Mouse (Mus musculus) stomach, postnatal 0 days (tissue): ENCODE measurements around the gene Mapkapk5. TPM values are rescaled to one million over a fixed set of nuclear protein-coding genes. Genes with fewer than 3 reads are reported as not detected.

ENCODE experiments used
- ATAC-seq: fragments of 200-750 bp; cut with Nextera tagmentation; 2 replicates; pipeline ENCODE4 v1.8.0; 2017; ENCODE audit not compliant: low FRiP score, low TSS enrichment
- DNase-seq: peaks from one replicate; pipeline ENCODE4 v3.0.0-alpha.2; 2016; ENCODE audit warnings: low spot score
- H3K27ac ChIP-seq: fragments of 300-500 bp; sonication (generic); replicated peaks from 2 replicates; pipeline ENCODE4 v1.5.1; 2014; ENCODE audit warnings: mild to moderate bottlenecking, control low read depth
- H3K27me3 ChIP-seq: fragments of 300-500 bp; sonication (generic); 2 replicates; pipeline ENCODE4 v1.6.1; 2014; ENCODE audit warnings: low read length; ENCODE audit not compliant: control insufficient read depth, insufficient read depth
- H3K36me3 ChIP-seq: fragments of 300-500 bp; sonication (generic); 2 replicates; pipeline ENCODE4 v1.6.1; 2014; ENCODE audit warnings: low read length, mixed read lengths; ENCODE audit not compliant: control insufficient read depth, insufficient read depth
- H3K4me1 ChIP-seq: fragments of 300-500 bp; sonication (generic); replicated peaks from 2 replicates; pipeline ENCODE4 v1.6.1; 2014; ENCODE audit warnings: antibody characterized with exemption; ENCODE audit not compliant: control insufficient read depth, insufficient read depth
- H3K4me2 ChIP-seq: fragments of 300-500 bp; sonication (generic); replicated peaks from 2 replicates; pipeline ENCODE4 v1.6.1; 2014; ENCODE audit warnings: low read depth, mild to moderate bottlenecking, control low read depth, moderate library complexity
- H3K4me3 ChIP-seq: fragments of 300-500 bp; sonication (generic); 2 replicates; pipeline ENCODE4 v1.5.1; 2014; ENCODE audit warnings: low read depth, low read length, control low read depth
- H3K9ac ChIP-seq: fragments of 300-500 bp; sonication (generic); 2 replicates; pipeline ENCODE4 v1.6.1; 2014; ENCODE audit warnings: mild to moderate bottlenecking, low read length, control low read depth, mixed read lengths
- H3K9me3 ChIP-seq: fragments of 300-500 bp; sonication (generic); 2 replicates; pipeline ENCODE4 v1.6.1; 2016; ENCODE audit warnings: low read length; ENCODE audit not compliant: control insufficient read depth
- CTCF ChIP-seq: IDR thresholded peaks from 2 replicates; pipeline ENCODE4 v1.5.1; 2016; ENCODE audit warnings: antibody characterized with exemption, low read depth, mild to moderate bottlenecking, moderate library complexity
- EP300 ChIP-seq: optimal IDR thresholded peaks from 2 replicates; pipeline ENCODE3; 2016; ENCODE audit warnings: antibody characterized with exemption
- WGBS: fragments of 180-500 bp; shearing (Covaris S2); extraction: QIAGEN DNeasy Blood & Tissue Kit; methylation state at CpG from one replicate; pipeline ENCODE4 v1.1.7; 2014; 5-methylcytosine and 5-hydroxymethylcytosine counted together
- polyA plus RNA-seq: library from polyadenylated mRNA; unstranded; fragments of >200 nt; fragmentation: Nextera tagmentation; extraction: Ambion mirVana; gene quantifications from 2 replicates; pipeline ENCODE4 v1.2.1, GENCODE M21; 2015

Gene Mapkapk5
- polyA plus RNA-seq, result 25.0 and 28.6 TPM in 2 replicates

DNA sequence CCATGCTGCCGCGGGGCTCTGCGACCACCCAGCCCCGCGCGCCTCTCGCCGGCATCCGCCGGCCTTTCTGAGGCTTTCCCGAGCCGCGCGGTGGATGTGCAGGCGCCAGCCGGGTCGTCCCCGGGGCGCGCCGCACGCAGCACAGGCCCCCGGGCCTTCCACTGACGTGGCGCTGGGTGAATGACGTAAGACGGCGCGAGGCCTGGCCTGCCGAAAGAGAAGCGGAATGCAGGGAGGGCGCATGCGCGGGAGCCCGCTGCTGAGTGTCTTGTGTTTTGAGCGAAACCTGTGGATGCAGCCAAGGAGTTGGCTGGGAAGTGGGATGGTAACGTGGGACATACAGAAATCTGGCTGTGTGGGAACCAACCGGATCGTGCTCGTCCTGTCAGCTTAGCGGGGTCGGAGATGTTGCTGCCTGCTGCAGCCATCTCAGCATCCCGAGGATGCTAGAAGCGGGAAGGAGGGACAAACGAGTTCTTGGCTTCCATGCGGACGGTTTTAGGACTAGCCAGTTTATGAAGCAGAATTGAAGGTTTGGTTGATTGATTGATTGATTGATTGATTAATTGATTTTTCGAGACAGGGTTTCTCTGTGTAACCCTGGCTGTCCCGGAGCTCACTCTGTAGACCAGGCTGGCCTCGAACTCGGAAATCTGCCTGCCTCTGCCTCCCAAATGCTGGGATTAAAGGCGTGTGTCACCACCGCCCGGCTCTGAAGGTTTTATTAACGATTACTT is at the start of gene Mapkapk5:
Gene Mapkapk5 (minus strand): TSS at position 113 of the 737 bp plus-strand sequence.
- H3K4me3 ChIP-seq, result peak within 1 kb of the TSS; percentile 93
- peak within 1 kb of the TSS; percentile 88 for H3K4me2 ChIP-seq
- no peaks in the 10 kb centered on the region for H3K27me3 ChIP-seq
- TF ChIP-seq EP300 (peak; percentile 24), CTCF (no peak)
- 0 out of 2 replicates have a peak, but pooled peaks cover 2% of the 10 kb centered on the region for H3K4me1 ChIP-seq
- peak; percentile 94 for ATAC-seq
- 2% methylated on average over 55 of the region's 55 CpGs for WGBS
- H3K27ac ChIP-seq, result peak within 1 kb of the TSS; percentile 95
- no peaks in the 10 kb centered on the region for H3K9me3 ChIP-seq
- DNase-seq, result peak; percentile 96
- peak within 1 kb of the TSS; percentile 98 for H3K9ac ChIP-seq
- H3K36me3 ChIP-seq, result no peaks in the 10 kb centered on the region

DNA sequence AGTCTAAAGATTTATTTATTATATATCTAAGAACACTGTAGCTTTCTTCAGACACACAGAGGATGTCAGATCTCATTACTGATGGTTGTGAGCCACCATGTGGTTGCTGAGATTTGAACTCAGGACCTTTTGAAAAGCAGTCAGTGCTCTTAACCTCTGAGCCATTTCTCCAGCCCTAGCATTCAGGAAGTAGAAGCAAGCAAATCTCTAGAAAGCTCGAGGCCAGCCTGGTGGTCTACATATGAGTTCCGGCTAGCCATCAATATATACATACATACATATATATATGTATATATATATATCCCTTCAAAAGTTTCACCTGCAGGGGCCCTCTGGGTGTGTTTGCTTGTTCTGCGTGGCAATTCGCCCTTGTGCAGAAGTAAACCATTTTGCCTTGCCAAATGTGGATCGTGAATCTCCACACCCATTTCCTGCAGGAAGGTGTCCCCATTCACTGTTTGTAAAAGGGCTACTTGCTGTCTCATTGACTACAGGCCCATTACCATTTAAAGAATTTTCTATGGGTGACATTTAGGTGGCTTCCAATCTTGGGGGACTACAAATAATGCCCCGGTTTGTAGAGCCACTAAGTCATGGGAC is 49.1 kb upstream of the Mapkapk5 start:
- 70% methylated on average over 6 of the region's 6 CpGs for WGBS
- no peak overlapping the region for H3K4me2 ChIP-seq
- no peaks in the 10 kb centered on the region for H3K9me3 ChIP-seq

DNA sequence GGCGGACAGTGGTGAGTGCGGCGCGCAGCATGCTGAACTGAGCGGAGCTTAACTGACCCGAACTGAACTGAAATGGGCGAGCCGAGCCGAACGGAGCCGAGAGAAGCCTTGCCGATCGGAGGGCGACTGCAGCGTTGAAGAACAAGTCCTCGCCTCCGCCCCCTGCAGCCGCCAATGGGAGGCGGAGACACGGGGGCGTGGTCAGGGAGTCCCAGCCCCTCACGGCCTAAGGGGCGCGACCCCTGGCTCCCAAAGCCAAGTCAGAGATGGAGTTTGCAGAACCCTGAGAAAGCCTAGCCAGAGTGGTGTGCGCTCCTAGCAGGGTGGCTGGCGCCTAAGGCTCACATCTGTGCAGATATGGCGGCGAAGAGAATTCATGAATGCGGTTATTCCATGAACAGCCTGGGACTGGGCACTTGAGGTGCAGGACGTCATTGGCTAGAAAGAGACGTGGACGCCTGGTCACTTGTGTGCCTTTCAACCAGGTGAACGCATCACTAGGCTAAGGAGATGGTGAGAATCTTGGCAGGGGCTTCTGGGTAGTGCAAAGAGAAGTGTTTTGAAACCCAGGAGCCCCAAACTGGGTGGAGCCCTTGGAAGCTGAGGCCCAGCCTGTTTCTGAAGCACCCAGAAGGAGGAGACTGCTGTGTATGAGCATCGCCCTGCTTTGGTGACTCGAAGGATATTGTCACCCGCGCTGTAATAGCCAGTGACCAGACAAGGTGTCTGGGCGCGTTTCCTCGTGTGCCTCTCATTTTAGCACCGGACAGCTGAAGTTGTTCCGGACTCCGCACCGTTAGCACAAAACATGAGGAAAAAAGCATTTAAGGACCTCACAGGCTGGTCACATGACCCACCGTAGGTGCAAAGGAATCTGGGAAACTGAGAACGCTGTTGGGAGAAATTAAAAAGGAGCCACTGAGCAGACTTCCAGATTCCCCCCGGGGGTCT is 48.0 kb upstream of the Mapkapk5 start, which contains the start of gene Aldh2:
Gene Aldh2 (minus strand): TSS at position 374 of the 951 bp plus-strand sequence.
- no peaks in the 10 kb centered on the region for H3K36me3 ChIP-seq
- DNase-seq, result peak; percentile 88
- peak within 1 kb of the TSS; percentile 70 for H3K4me3 ChIP-seq
- H3K27ac ChIP-seq, result peak within 1 kb of the TSS; percentile 89
- 3% methylated on average over 47 of the region's 47 CpGs for WGBS
- H3K9me3 ChIP-seq, result no peaks in the 10 kb centered on the region
- peak within 1 kb of the TSS; percentile 88 for H3K9ac ChIP-seq
- no peaks in the 10 kb centered on the region for H3K27me3 ChIP-seq
- peak; percentile 88 for ATAC-seq
- peak within 1 kb of the TSS; percentile 94 for H3K4me2 ChIP-seq
- 0 out of 2 replicates have a peak, but pooled peaks cover 3% of the 10 kb centered on the region for H3K4me1 ChIP-seq
- TF ChIP-seq EP300 (no peak), CTCF (peak; percentile 49)

More for the DNA sequence above, 49.1 kb upstream of the Mapkapk5 start:
- no peak for TF ChIP-seq EP300
- TF ChIP-seq CTCF, result no peak
- Histone ChIP-seq H3K9ac (no peak overlapping the region), H3K36me3 (no peaks in the 10 kb centered on the region), H3K27ac (no peak overlapping the region), H3K27me3 (no peaks in the 10 kb centered on the region), H3K4me1 (0 out of 2 replicates have a peak, but pooled peaks cover 3% of the 10 kb centered on the region), H3K4me3 (no peak overlapping the region)
- ATAC-seq (no peak), DNase-seq (no peak)

DNA sequence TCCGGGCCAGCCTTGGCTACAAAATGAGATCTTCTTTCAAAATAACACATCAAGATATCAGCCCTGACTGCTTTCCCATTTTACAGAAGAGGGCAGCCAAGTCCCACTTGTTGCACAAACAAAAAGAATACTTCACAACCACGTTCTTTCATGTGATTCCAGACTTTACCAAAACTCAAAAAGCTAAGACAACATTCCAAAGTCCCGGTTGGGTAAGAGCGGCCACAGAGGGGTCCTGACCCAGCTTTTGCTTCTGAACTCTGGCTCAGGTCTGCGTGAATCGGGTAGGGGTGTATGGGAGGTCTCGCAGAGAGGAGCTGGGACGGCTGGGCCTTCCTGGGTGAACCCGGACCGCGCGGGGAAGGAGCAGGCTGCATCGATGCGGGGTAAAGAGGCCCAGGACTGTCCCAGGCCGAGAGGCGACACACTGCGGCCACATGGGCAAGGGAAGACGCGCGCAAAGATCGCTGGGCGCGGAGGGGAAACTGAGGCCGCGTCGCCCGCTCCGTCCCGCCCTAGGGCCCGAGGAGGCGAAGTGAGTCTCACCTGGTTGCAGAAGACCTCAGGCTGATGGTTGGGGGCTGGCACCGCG is 47.2 kb upstream of the Mapkapk5 start:
- H3K4me1 ChIP-seq, result 0 out of 2 replicates have a peak, but pooled peaks cover 3% of the 10 kb centered on the region
- peak overlapping the region; percentile 70 for H3K4me3 ChIP-seq
- H3K9ac ChIP-seq, result peak overlapping the region; percentile 88
- WGBS, result 4% methylated on average over 31 of the region's 33 CpGs
- TF ChIP-seq EP300 (no peak), CTCF (no peak)
- DNase-seq (no peak), ATAC-seq (peak; percentile 26)
- no peaks in the 10 kb centered on the region for H3K9me3 ChIP-seq
- H3K4me2 ChIP-seq, result peak overlapping the region; percentile 94
- H3K27me3 ChIP-seq, result no peaks in the 10 kb centered on the region
- no peaks in the 10 kb centered on the region for H3K36me3 ChIP-seq
- H3K27ac ChIP-seq, result peak overlapping the region; percentile 89

DNA sequence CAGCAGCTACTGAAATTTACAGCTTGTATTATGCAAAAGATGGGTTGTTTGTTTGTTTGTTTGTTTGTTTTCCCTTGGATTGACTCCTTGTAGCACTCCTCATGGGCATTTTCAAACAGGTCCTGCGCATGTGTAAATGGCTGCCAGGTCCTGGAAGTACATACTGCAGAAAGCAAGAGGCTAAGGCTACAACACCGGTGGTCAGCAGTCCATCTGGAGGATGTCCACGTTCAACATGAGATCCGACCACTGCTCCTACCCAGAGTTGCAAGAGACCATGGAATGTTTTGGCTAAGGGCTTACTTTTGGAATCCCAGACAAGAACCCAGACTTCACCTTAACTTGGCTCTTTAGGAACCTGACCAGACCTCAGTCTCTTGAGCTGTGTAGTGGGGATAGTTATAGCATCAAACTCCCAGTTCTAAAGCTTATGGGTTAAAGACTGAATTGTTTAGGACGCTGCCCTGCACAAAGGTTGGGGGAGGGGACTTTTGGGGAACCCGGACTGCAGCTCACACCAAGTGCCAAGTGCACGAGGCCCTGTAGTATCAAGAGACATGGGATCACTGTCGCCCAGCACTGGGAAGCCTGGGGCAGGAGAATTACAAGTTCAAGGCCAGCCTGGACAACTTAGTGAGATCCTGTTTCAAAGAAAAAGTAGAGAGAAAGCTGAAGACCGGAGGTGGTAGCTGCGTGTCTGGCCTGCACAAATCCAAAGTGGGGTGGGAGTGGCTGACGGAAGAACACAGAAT is 46.5 kb upstream of the Mapkapk5 start:
- TF ChIP-seq EP300, result no peak
- TF ChIP-seq CTCF, result no peak
- no peak overlapping the region for H3K27ac ChIP-seq
- no peak overlapping the region; the same call in 1 of the 2 replicates for H3K9ac ChIP-seq
- no peaks in the 10 kb centered on the region for H3K27me3 ChIP-seq
- H3K36me3 ChIP-seq, result no peaks in the 10 kb centered on the region
- peak overlapping the region; percentile 70 for H3K4me3 ChIP-seq
- WGBS, result 52% methylated on average over 11 of the region's 11 CpGs
- H3K4me1 ChIP-seq, result 0 out of 2 replicates have a peak, but pooled peaks cover 3% of the 10 kb centered on the region
- ATAC-seq (no peak), DNase-seq (no peak)
- peak overlapping the region; percentile 94 for H3K4me2 ChIP-seq
- H3K9me3 ChIP-seq, result no peaks in the 10 kb centered on the region
